Mouse (Mus musculus) liver, embryonic 11.5 days (tissue): ENCODE data around the gene Vstm5. TPM values are rescaled to one million over a fixed set of nuclear protein-coding genes. Genes with fewer than 3 reads are reported as not detected.

ENCODE experiments used
- polyA plus RNA-seq: library from polyadenylated mRNA; unstranded; fragments of >200 nt; fragmentation: Nextera tagmentation; extraction: Ambion mirVana; gene quantifications from 2 replicates; pipeline ENCODE4 v1.2.1, GENCODE M21; 2014

The Vstm5 gene
- polyA plus RNA-seq, 1 experiment from 2014 or later, result 1.4 TPM

Other genes starting within 250 kb of the Vstm5 start
- 24.0 and 24.8 TPM in 2 replicates for gene Panx1, start 193.6 kb upstream of the Vstm5 start, polyA plus RNA-seq
- not detected in 2 replicates for gene Hephl1, start 126.9 kb upstream of the Vstm5 start, polyA plus RNA-seq
- 41.9 and 47.3 TPM in 2 replicates for gene Med17, start 40.9 kb downstream of the Vstm5 start, polyA plus RNA-seq
- gene Taf1d, start 67.2 kb downstream of the Vstm5 start, polyA plus RNA-seq, result 95.1 and 110 TPM in 2 replicates
- 4.2 and 4.5 TPM in 2 replicates for gene 4931406C07Rik, start 67.4 kb downstream of the Vstm5 start, polyA plus RNA-seq
- gene Cep295, start 118.7 kb downstream of the Vstm5 start, polyA plus RNA-seq, result 23.5 and 24.5 TPM in 2 replicates